ENCODE assay signal across 27 mouse cellular contexts in the genomic region with DNA sequence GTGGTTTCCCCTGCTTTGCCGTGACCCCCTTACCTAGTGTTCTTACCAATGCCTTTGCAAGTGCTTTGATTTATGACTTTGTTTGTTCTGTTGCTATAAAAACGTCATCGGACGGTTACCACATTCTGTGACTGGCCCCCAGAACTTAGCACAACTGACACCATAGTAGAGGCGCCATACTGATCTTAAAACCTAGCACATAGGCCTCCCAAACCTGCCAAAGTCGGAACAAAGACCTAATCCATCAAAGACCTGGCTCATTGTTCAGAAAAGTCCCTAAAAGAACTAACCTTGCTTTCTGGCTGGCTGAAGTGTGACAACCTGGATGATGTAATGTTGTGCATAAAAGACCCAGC. TPM values are rescaled to one million over a fixed set of nuclear protein-coding genes. Genes with fewer than 3 reads are reported as not detected.
A peak's percentile ranks its signal among the peaks of the same experiment; 100 is the strongest.
DNase-seq lines count a peak whose midpoint lies in the region; ATAC-seq and TF ChIP-seq lines count a peak whose summit lies in the region.
"Had no signal": no experiment of that assay in that cellular context is flagged by ENCODE, and none has a peak within 500 bp of the region (broad histone marks: within the 10 kb centered on the region; RNA-seq: fewer than 3 reads in every experiment).

No protein-coding gene starts in this region.

- H3K9me3 ChIP-seq in forebrain, embryonic 15.5 days = no peaks in the 10 kb centered on the region
- H3K9me3 ChIP-seq in forebrain, embryonic 12.5 days = no peaks in the 10 kb centered on the region
- H3K9me3 ChIP-seq in limb, embryonic 12.5 days = peaks cover 6% of the 10 kb centered on the region; the same call in 1 of the 2 replicates
- H3K9me3 ChIP-seq in limb, embryonic 10.5 days (replicated peaks) = no peaks in the 10 kb centered on the region
- no peaks in the 10 kb centered on the region for H3K9me3 ChIP-seq in limb, embryonic 14.5 days (ENCODE audit: control insufficient read depth, low read length)
- H3K9me3 ChIP-seq in hindbrain, embryonic 14.5 days (ENCODE audit: control insufficient read depth, low read length) = no peaks in the 10 kb centered on the region
- H3K9me3 ChIP-seq: embryonic facial prominence, embryonic 12.5 days; hindbrain, embryonic 12.5 days; neural tube, embryonic 15.5 days had no signal

- H3K27me3 ChIP-seq in forebrain, embryonic 15.5 days = no peaks in the 10 kb centered on the region
- no peaks in the 10 kb centered on the region for H3K27me3 ChIP-seq in forebrain, embryonic 12.5 days
- H3K27me3 ChIP-seq in limb, embryonic 12.5 days = peaks cover 3% of the 10 kb centered on the region; the same call in 1 of the 2 replicates
- peaks cover 21% of the 10 kb centered on the region for H3K27me3 ChIP-seq in limb, embryonic 10.5 days (ENCODE audit: low read depth, poor library complexity, severe bottlenecking)
- no peaks in the 10 kb centered on the region for H3K27me3 ChIP-seq in limb, embryonic 14.5 days (ENCODE audit: control insufficient read depth, insufficient read depth, low read length)
- H3K27me3 ChIP-seq in hindbrain, embryonic 14.5 days (ENCODE audit: control insufficient read depth, insufficient read depth, low read length) = no peaks in the 10 kb centered on the region
- H3K27me3 ChIP-seq: embryonic facial prominence, embryonic 12.5 days; neural tube, embryonic 15.5 days had no signal

- H3K4me1 ChIP-seq in forebrain, embryonic 15.5 days = peaks cover 12% of the 10 kb centered on the region; the same call in 1 of the 2 replicates
- peaks cover 7% of the 10 kb centered on the region; the same call in 1 of the 2 replicates for H3K4me1 ChIP-seq in forebrain, embryonic 12.5 days
- peaks cover 29% of the 10 kb centered on the region for H3K4me1 ChIP-seq in limb, embryonic 12.5 days (replicated peaks)
- peaks cover 19% of the 10 kb centered on the region for H3K4me1 ChIP-seq in limb, embryonic 10.5 days
- peaks cover 23% of the 10 kb centered on the region for H3K4me1 ChIP-seq in limb, embryonic 14.5 days (ENCODE audit: control insufficient read depth, insufficient read depth, low read length)
- H3K4me1 ChIP-seq in hindbrain, embryonic 14.5 days (replicated peaks; ENCODE audit: control insufficient read depth, insufficient read depth, low read length) = no peaks in the 10 kb centered on the region; the same call in 1 of the 2 replicates

- no peaks in the 10 kb centered on the region for H3K36me3 ChIP-seq in forebrain, embryonic 15.5 days
- no peaks in the 10 kb centered on the region for H3K36me3 ChIP-seq in forebrain, embryonic 12.5 days (replicated peaks)
- H3K36me3 ChIP-seq in limb, embryonic 12.5 days = no peaks in the 10 kb centered on the region
- no peaks in the 10 kb centered on the region for H3K36me3 ChIP-seq in limb, embryonic 10.5 days
- H3K36me3 ChIP-seq in limb, embryonic 14.5 days (ENCODE audit: control insufficient read depth, insufficient read depth, low read length) = no peaks in the 10 kb centered on the region
- no peaks in the 10 kb centered on the region for H3K36me3 ChIP-seq in hindbrain, embryonic 14.5 days (replicated peaks; ENCODE audit: control insufficient read depth, insufficient read depth)
- H3K36me3 ChIP-seq: embryonic facial prominence, embryonic 12.5 days; hindbrain, embryonic 12.5 days; neural tube, embryonic 15.5 days had no signal

- WGBS in forebrain, embryonic 15.5 days = 55% methylated on average over 6 of the region's 6 CpGs
- WGBS in forebrain, embryonic 12.5 days = 76% methylated on average over 6 of the region's 6 CpGs
- WGBS in limb, embryonic 12.5 days = 34% methylated on average over 6 of the region's 6 CpGs
- 53% methylated on average over 6 of the region's 6 CpGs for WGBS in limb, embryonic 10.5 days
- WGBS in limb, embryonic 14.5 days = 34% methylated on average over 6 of the region's 6 CpGs
- WGBS in hindbrain, embryonic 14.5 days = 79% methylated on average over 6 of the region's 6 CpGs

- H3K27ac ChIP-seq in forebrain, embryonic 15.5 days (replicated peaks) = peak overlapping the region; percentile 43; the same call in 1 of the 2 replicates
- H3K27ac ChIP-seq in forebrain, embryonic 12.5 days = no peak overlapping the region
- peak overlapping the region; percentile 84 for H3K27ac ChIP-seq in limb, embryonic 12.5 days
- H3K27ac ChIP-seq in limb, embryonic 10.5 days = no peak overlapping the region
- H3K27ac ChIP-seq in limb, embryonic 14.5 days (replicated peaks; ENCODE audit: low read depth, low read length) = peak overlapping the region; percentile 81
- H3K27ac ChIP-seq in hindbrain, embryonic 14.5 days = no peak overlapping the region
- H3K27ac ChIP-seq: embryonic facial prominence, embryonic 12.5 days; hindbrain, embryonic 12.5 days; neural tube, embryonic 15.5 days had no signal

- no peak overlapping the region for H3K4me3 ChIP-seq in forebrain, embryonic 15.5 days
- no peak overlapping the region for H3K4me3 ChIP-seq in forebrain, embryonic 12.5 days (replicated peaks)
- H3K4me3 ChIP-seq in limb, embryonic 12.5 days (replicated peaks) = no peak overlapping the region
- no peak overlapping the region for H3K4me3 ChIP-seq in limb, embryonic 10.5 days
- no peak overlapping the region for H3K4me3 ChIP-seq in limb, embryonic 14.5 days (replicated peaks; ENCODE audit: low read length)
- no peak overlapping the region for H3K4me3 ChIP-seq in hindbrain, embryonic 14.5 days (replicated peaks; ENCODE audit: low read length)
- H3K4me3 ChIP-seq: embryonic facial prominence, embryonic 12.5 days; hindbrain, embryonic 12.5 days; megakaryocyte, embryonic 14.5 days; neural tube, embryonic 15.5 days had no signal

- DNase-seq in limb, embryonic 10.5 days (ENCODE audit: low spot score) = no peak
- peak; percentile 35 for DNase-seq in limb, embryonic 14.5 days (ENCODE audit: low spot score)
- no peak for DNase-seq in lung, postnatal 4 days
- no peak for DNase-seq in hindbrain, embryonic 14.5 days (ENCODE audit: low spot score)
- DNase-seq: adrenal gland, adult 2 months; B cell, adult 2 months; cerebellum, adult 9-10 months; gastrocnemius, postnatal 25 days; heart, postnatal 10 days; kidney, adult 11 months; lung, adult 18-20 months; lung, postnatal 14 days had no signal

- TF ChIP-seq POLR2A in limb, embryonic 14.5 days (IDR thresholded peaks at IDR 0.05; ENCODE audit: borderline replicate concordance, extremely low read depth, insufficient read depth, insufficient read length) = no peak

- no peak for ATAC-seq in forebrain, embryonic 15.5 days (replicated peaks)
- no peak for ATAC-seq in forebrain, embryonic 12.5 days (ENCODE audit: low FRiP score)
- ATAC-seq in limb, embryonic 12.5 days (ENCODE audit: insufficient number of reproducible peaks, insufficient read depth, low FRiP score, low TSS enrichment, low read depth) = no peak
- peak; percentile 8; the same call in 1 of the 2 replicates for ATAC-seq in limb, embryonic 14.5 days (ENCODE audit: low FRiP score, low read depth)
- no peak for ATAC-seq in hindbrain, embryonic 14.5 days (ENCODE audit: low FRiP score)
- ATAC-seq in granulocyte monocyte progenitor cell, adult 5-6 weeks (replicated peaks; ENCODE audit: poor library complexity, severe bottlenecking) = no peak

- no peak overlapping the region for H3K4me2 ChIP-seq in forebrain, embryonic 15.5 days (replicated peaks)
- H3K4me2 ChIP-seq in forebrain, embryonic 12.5 days = no peak overlapping the region
- H3K4me2 ChIP-seq in limb, embryonic 12.5 days = no peak overlapping the region
- peak overlapping the region; percentile 18; the same call in 1 of the 2 replicates for H3K4me2 ChIP-seq in limb, embryonic 14.5 days (replicated peaks; ENCODE audit: low read depth, low read length, severe bottlenecking)
- H3K4me2 ChIP-seq in hindbrain, embryonic 14.5 days (replicated peaks) = no peak overlapping the region
- H3K4me2 ChIP-seq: embryonic facial prominence, embryonic 12.5 days; hindbrain, embryonic 12.5 days; liver, embryonic 11.5 days; neural tube, embryonic 15.5 days had no signal

- H3K9ac ChIP-seq in forebrain, embryonic 15.5 days (replicated peaks) = no peak overlapping the region
- H3K9ac ChIP-seq in forebrain, embryonic 12.5 days = no peak overlapping the region
- no peak overlapping the region for H3K9ac ChIP-seq in limb, embryonic 12.5 days (replicated peaks)
- H3K9ac ChIP-seq in limb, embryonic 14.5 days (ENCODE audit: low read depth, low read length, severe bottlenecking) = no peak overlapping the region
- H3K9ac ChIP-seq in hindbrain, embryonic 14.5 days = no peak overlapping the region
- H3K9ac ChIP-seq: embryonic facial prominence, embryonic 12.5 days; hindbrain, embryonic 12.5 days; neural tube, embryonic 15.5 days had no signal

RNA-seq across cellular contexts. Expression of a gene that starts 21.8 kb away (rescaled TPM):
- 55.5 and 60.0 TPM in 2 replicates for polyA plus RNA-seq in forebrain, embryonic 15.5 days (2015; fragmentation: Nextera tagmentation; extraction: Ambion mirVana)
- polyA plus RNA-seq in forebrain, embryonic 12.5 days (2016; fragmentation: Nextera tagmentation; extraction: Ambion mirVana) = 43.3 and 45.2 TPM in 2 replicates
- polyA plus RNA-seq in limb, embryonic 12.5 days (2016; fragmentation: Nextera tagmentation; extraction: Ambion mirVana) = 24.9 and 32.7 TPM in 2 replicates
- 35.7 and 37.5 TPM in 2 replicates for polyA plus RNA-seq in limb, embryonic 10.5 days (2016; fragmentation: Nextera tagmentation; extraction: Ambion mirVana)
- 99.5 and 142 TPM in 2 replicates for polyA plus RNA-seq in limb, embryonic 14.5 days (2012; rRNA removed)
- 72.4 and 81.4 TPM in 2 replicates for polyA plus RNA-seq in limb, embryonic 14.5 days (2014; fragmentation: Nextera tagmentation; extraction: Ambion mirVana)
- polyA plus RNA-seq in hindbrain, embryonic 14.5 days (2014; fragmentation: Nextera tagmentation; extraction: Ambion mirVana) = 109 and 110 TPM in 2 replicates
- 97.1 and 103 TPM in 2 replicates for total RNA-seq in granulocyte monocyte progenitor cell, adult 5-6 weeks (2014; fragmentation: Nextera tagmentation)
- 27.2 and 27.5 TPM in 2 replicates for total RNA-seq in granulocyte monocyte progenitor cell, adult 5-6 weeks (2017)

RNA-seq across cellular contexts. Expression of a gene that starts 33.2 kb away (rescaled TPM):
- polyA plus RNA-seq in forebrain, embryonic 15.5 days (2015; fragmentation: Nextera tagmentation; extraction: Ambion mirVana) = 8.1 and 9.1 TPM in 2 replicates
- 4.6 and 4.7 TPM in 2 replicates for polyA plus RNA-seq in forebrain, embryonic 12.5 days (2016; fragmentation: Nextera tagmentation; extraction: Ambion mirVana)
- polyA plus RNA-seq in limb, embryonic 12.5 days (2016; fragmentation: Nextera tagmentation; extraction: Ambion mirVana) = 1.2 and 1.7 TPM in 2 replicates
- polyA plus RNA-seq in limb, embryonic 10.5 days (2016; fragmentation: Nextera tagmentation; extraction: Ambion mirVana) = 0.70 and 2.1 TPM in 2 replicates
- 7.7 and 8.3 TPM in 2 replicates for polyA plus RNA-seq in limb, embryonic 14.5 days (2012; rRNA removed)
- 2.9 and 4.4 TPM in 2 replicates for polyA plus RNA-seq in limb, embryonic 14.5 days (2014; fragmentation: Nextera tagmentation; extraction: Ambion mirVana)
- 13.8 and 14.4 TPM in 2 replicates for polyA plus RNA-seq in hindbrain, embryonic 14.5 days (2014; fragmentation: Nextera tagmentation; extraction: Ambion mirVana)
- 5.6 TPM in 1 of 2 replicates, not detected in the other for total RNA-seq in granulocyte monocyte progenitor cell, adult 5-6 weeks (2014; fragmentation: Nextera tagmentation)
- 0.46 and 0.95 TPM in 2 replicates for total RNA-seq in granulocyte monocyte progenitor cell, adult 5-6 weeks (2017)

RNA-seq across cellular contexts. Expression of a gene that starts 43.1 kb away (rescaled TPM):
- 4.3 and 4.5 TPM in 2 replicates for polyA plus RNA-seq in forebrain, embryonic 15.5 days (2015; fragmentation: Nextera tagmentation; extraction: Ambion mirVana)
- 29.9 and 34.5 TPM in 2 replicates for polyA plus RNA-seq in forebrain, embryonic 12.5 days (2016; fragmentation: Nextera tagmentation; extraction: Ambion mirVana)
- 36.2 and 39.6 TPM in 2 replicates for polyA plus RNA-seq in limb, embryonic 12.5 days (2016; fragmentation: Nextera tagmentation; extraction: Ambion mirVana)
- polyA plus RNA-seq in limb, embryonic 10.5 days (2016; fragmentation: Nextera tagmentation; extraction: Ambion mirVana) = 35.5 and 40.0 TPM in 2 replicates
- polyA plus RNA-seq in limb, embryonic 14.5 days (2012; rRNA removed) = 30.4 and 31.0 TPM in 2 replicates
- 27.3 and 44.0 TPM in 2 replicates for polyA plus RNA-seq in limb, embryonic 14.5 days (2014; fragmentation: Nextera tagmentation; extraction: Ambion mirVana)
- polyA plus RNA-seq in hindbrain, embryonic 14.5 days (2014; fragmentation: Nextera tagmentation; extraction: Ambion mirVana) = 2.4 and 4.0 TPM in 2 replicates
- not detected in 2 replicates for total RNA-seq in granulocyte monocyte progenitor cell, adult 5-6 weeks (2014; fragmentation: Nextera tagmentation)
- total RNA-seq in granulocyte monocyte progenitor cell, adult 5-6 weeks (2017) = not detected in 2 replicates
- total RNA-seq: adrenal gland, adult 2 months; common myeloid progenitor, adult 5-6 weeks; gastrocnemius, postnatal 25 days had no signal

RNA-seq across cellular contexts. Expression of a gene that starts 45.6 kb away (rescaled TPM):
- polyA plus RNA-seq in forebrain, embryonic 15.5 days (2015; fragmentation: Nextera tagmentation; extraction: Ambion mirVana) = not detected in 2 replicates
- not detected in 2 replicates for polyA plus RNA-seq in forebrain, embryonic 12.5 days (2016; fragmentation: Nextera tagmentation; extraction: Ambion mirVana)
- polyA plus RNA-seq in limb, embryonic 12.5 days (2016; fragmentation: Nextera tagmentation; extraction: Ambion mirVana) = not detected in 2 replicates
- not detected in 2 replicates for polyA plus RNA-seq in limb, embryonic 10.5 days (2016; fragmentation: Nextera tagmentation; extraction: Ambion mirVana)
- not detected in 2 replicates for polyA plus RNA-seq in limb, embryonic 14.5 days (2012; rRNA removed)
- polyA plus RNA-seq in limb, embryonic 14.5 days (2014; fragmentation: Nextera tagmentation; extraction: Ambion mirVana) = 0.22 TPM in 1 of 2 replicates, not detected in the other
- 0.28 TPM in 1 of 2 replicates, not detected in the other for polyA plus RNA-seq in hindbrain, embryonic 14.5 days (2014; fragmentation: Nextera tagmentation; extraction: Ambion mirVana)
- total RNA-seq in granulocyte monocyte progenitor cell, adult 5-6 weeks (2014; fragmentation: Nextera tagmentation) = not detected in 2 replicates
- total RNA-seq in granulocyte monocyte progenitor cell, adult 5-6 weeks (2017) = not detected in 2 replicates
- total RNA-seq: adrenal gland, adult 2 months; common myeloid progenitor, adult 5-6 weeks; gastrocnemius, postnatal 25 days; heart, adult 8-10 months; heart, postnatal 10 days; layer of hippocampus, postnatal 10 days; left cerebral cortex, postnatal 10 days had no signal
- polyA plus RNA-seq: adrenal gland, adult 2 months; embryonic facial prominence, embryonic 12.5 days; hindbrain, embryonic 12.5 days; liver, embryonic 11.5 days; midbrain, embryonic 14.5 days; neural tube, embryonic 15.5 days; thymus, postnatal 0 days had no signal

RNA-seq across cellular contexts. Expression of a gene that starts 54.1 kb away (rescaled TPM):
- not detected in 2 replicates for polyA plus RNA-seq in forebrain, embryonic 15.5 days (2015; fragmentation: Nextera tagmentation; extraction: Ambion mirVana)
- not detected in 2 replicates for polyA plus RNA-seq in forebrain, embryonic 12.5 days (2016; fragmentation: Nextera tagmentation; extraction: Ambion mirVana)
- not detected in 2 replicates for polyA plus RNA-seq in limb, embryonic 12.5 days (2016; fragmentation: Nextera tagmentation; extraction: Ambion mirVana)
- polyA plus RNA-seq in limb, embryonic 10.5 days (2016; fragmentation: Nextera tagmentation; extraction: Ambion mirVana) = not detected in 2 replicates
- polyA plus RNA-seq in limb, embryonic 14.5 days (2012; rRNA removed) = not detected in 2 replicates
- polyA plus RNA-seq in limb, embryonic 14.5 days (2014; fragmentation: Nextera tagmentation; extraction: Ambion mirVana) = not detected in 2 replicates
- polyA plus RNA-seq in hindbrain, embryonic 14.5 days (2014; fragmentation: Nextera tagmentation; extraction: Ambion mirVana) = not detected in 2 replicates
- not detected in 2 replicates for total RNA-seq in granulocyte monocyte progenitor cell, adult 5-6 weeks (2014; fragmentation: Nextera tagmentation)
- not detected in 2 replicates for total RNA-seq in granulocyte monocyte progenitor cell, adult 5-6 weeks (2017)
- total RNA-seq: adrenal gland, adult 2 months; common myeloid progenitor, adult 5-6 weeks; gastrocnemius, postnatal 25 days; heart, adult 8-10 months; heart, postnatal 10 days; layer of hippocampus, postnatal 10 days; left cerebral cortex, postnatal 10 days had no signal
- polyA plus RNA-seq: adrenal gland, adult 2 months; embryonic facial prominence, embryonic 12.5 days; hindbrain, embryonic 12.5 days; liver, embryonic 11.5 days; midbrain, embryonic 14.5 days; neural tube, embryonic 15.5 days; thymus, postnatal 0 days had no signal

Comparison
In these comparisons a context has a peak if more than half of its experiments do, and no peak if none do; other contexts are left out.
1. H3K27ac ChIP-seq: peak in forebrain, embryonic 15.5 days (single experiment), limb, embryonic 12.5 days (single experiment) and limb, embryonic 14.5 days (single experiment); none in forebrain, embryonic 12.5 days (single experiment), limb, embryonic 10.5 days (single experiment) and hindbrain, embryonic 14.5 days (single experiment).